Mouse (Mus musculus) R1 (cell line): ENCODE data around the gene Gm28553.
"Not testable (repeated sequence)": the region's sequence is repeated elsewhere in the genome, so short reads cannot be mapped to it uniquely, and the experiment has no call there.

Experiments used
- DNase-seq: peaks from one replicate; pipeline ENCODE4 v3.0.0-alpha.2; 2018; ENCODE audit warnings: low read depth, low spot score

Gm28553 gene

GRCm38 (mm10) chrY:48856197-48856596 is at the start of gene Gm28553:
Gene Gm28553, plus strand, starts transcription at chrY:48856497.
- not testable (repeated sequence) for DNase-seq
